Mouse (Mus musculus) erythroblast, embryonic 14.5 days (primary cell): Measurements from ENCODE around the gene Mfn2.

Source experiments
- GATA1 ChIP-seq: IDR thresholded peaks from 2 replicates; pipeline ENCODE4 v1.6.1; 2012; ENCODE audit warnings: low read length, inconsistent platforms, mixed read lengths
- TAL1 ChIP-seq: IDR thresholded peaks from 3 replicates; pipeline ENCODE4 v1.6.1; 2012; ENCODE audit warnings: low read length, inconsistent platforms, mixed read lengths

DNA sequence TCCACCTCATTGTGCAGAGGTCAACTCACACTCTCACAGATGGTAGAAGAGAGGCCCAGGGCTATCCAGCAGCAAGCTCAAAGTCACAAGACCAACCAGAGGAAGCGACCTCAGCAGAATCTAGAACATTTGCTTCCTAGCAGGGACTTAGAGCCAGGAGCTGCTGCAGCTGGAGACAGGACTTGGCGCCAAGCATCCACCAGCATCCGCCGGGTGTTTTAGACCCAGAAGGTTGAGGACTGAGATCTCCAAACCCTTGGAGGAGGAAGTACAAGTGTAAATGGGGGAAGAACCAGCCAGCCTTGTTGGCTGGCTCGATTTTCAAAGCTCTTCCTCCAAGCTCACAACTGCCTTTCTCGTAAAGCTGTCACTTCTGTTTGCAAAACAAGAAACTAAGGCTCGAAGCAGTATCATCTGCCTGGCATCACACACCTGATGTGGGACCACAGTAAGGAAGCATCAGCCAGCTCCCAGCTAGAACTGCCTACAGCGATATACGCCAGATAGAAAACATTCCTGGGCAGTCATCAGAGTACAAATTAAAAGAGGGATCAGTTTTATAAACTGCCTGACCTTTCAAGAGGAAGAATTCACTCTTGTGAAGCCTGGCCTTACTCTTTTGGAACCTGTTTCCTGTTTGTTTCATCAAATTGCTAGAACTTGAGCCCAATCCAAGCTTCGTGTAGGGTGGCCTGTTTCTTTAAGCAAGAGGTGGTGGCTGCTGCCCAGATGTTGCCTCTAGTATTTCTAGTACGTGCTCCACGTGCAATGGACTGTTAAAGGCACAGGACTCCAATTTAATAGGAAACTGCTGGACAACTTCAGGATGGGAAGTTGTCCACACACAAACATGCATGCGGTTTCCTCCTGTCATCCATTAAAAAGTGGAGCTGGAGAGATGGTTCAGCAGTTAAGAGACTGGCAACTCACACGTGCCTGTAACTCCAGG lies 33.9 kb upstream of the Mfn2 start:
- no peak for TF ChIP-seq GATA1
- no peak for TF ChIP-seq TAL1
